Mouse (Mus musculus) pancreas, adult 10 weeks (tissue): ENCODE results near the gene Stk16. TPM values are rescaled to one million over a fixed set of nuclear protein-coding genes. Genes with fewer than 3 reads are reported as not detected.

Experiments
- polyA plus RNA-seq: library from polyadenylated mRNA; stranded (reverse); fragments of 350-450 nt; fragmentation: Illumina TruSeq; extraction: RNeasy Lipid Tissue Mini Kit (QIAGEN cat#74804); gene quantifications from one replicate; pipeline ENCODE4 v1.2.3, GENCODE M21; 2015; ENCODE audit warnings: low read depth, low replicate concordance; ENCODE audit not compliant: insufficient read depth

Stk16 gene
- polyA plus RNA-seq = 22.9 TPM

DNA sequence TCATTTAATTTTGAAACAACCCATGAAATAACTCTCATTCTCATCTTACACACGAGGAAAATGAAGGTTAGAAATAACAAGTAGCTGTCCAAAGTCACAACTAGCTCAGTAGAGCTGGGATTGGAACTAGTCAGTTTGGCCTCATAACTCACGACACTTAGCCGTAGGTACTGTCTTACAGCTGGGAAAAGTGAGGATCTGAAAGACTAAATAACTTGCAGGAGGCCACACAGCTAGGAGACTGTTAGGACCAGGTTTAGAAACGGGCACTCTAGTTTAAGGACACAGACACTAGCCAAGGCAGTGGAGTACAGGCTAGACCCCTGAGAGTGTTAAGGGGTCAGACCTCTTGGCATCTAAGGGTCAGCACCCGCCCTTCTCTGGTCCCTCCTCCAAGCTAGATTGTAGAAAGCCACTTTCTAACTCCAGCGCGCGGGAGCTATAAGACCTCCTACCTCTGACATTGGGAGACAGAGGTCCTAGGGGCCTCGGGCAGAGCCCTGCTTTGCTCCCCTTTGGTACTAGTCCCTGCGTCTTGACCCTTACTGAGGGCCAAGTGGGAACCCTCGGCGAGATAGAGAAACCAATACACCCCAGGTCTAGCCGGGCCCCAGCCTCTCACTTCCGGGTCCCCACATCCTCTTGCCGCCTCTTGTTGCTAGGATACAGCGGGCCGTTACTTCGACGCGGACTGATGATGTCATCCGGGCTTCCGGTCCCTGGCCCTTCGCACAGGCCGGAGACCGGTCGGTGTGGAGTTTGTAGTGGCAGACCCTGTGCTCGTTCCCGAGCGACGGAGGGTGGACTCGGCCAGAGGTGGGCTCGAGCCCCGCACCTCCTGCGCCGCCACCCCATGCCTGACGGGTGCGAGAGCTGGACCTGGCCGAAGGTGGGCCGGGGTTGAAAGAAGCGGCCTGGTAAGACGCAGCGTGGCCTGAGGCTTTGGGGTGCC lies at the start of gene Stk16, which contains the start of gene Glb1l:
Stk16 (plus strand) TSS at position 703 of the 952 bp plus-strand sequence.
Glb1l (minus strand) TSS at position 678 of the 952 bp plus-strand sequence.

DNA sequence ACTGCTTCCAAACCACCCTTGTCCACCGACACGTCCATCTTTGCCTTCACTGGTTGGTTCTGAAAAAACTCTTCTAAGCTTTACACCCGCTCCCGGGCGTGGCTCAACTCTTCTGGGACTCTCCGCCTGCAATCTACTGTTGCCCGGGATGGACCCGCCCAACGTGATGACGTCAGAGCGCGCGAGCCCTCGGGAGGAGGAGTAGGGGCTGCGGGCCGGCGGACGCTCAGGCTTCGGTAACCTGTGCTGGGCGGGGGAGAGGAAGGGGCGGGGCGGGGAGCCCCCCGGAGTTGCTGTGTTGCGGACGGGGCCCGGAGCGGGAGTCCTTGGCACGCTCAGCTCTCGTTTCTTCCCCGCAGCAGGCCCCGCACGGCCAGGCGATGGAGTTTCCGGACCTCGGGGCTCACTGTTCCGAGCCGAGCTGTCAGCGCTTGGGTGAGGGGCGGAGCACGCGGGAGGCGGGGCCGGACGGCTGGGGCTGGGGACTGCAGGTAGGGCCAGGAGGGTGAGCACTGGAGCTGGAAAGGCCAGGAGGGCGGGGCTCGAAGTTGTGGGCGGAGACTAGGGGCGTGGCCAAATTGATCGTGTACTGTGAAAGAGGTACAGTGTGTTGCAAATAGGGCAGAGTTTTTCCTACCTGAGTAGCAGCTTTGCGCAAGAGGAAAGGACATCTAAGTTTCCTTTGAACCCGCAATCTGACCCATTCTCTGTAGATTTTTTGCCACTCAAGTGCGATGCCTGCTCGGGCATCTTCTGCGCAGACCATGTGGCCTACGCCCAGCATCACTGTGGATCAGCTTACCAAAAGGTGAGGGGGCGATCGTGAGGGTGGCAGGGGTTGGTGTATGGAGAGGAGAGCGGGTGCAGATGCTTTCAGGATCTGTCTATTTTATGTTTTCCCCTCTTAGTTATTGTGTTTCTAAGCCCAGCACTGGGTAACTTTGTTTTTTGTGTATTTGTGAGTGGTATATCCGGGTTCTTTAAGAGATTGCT lies 41.9 kb upstream of the Stk16 start, which contains the start of gene Zfand2b:
Zfand2b (plus strand) TSS at position 175 of the 993 bp plus-strand sequence.

DNA sequence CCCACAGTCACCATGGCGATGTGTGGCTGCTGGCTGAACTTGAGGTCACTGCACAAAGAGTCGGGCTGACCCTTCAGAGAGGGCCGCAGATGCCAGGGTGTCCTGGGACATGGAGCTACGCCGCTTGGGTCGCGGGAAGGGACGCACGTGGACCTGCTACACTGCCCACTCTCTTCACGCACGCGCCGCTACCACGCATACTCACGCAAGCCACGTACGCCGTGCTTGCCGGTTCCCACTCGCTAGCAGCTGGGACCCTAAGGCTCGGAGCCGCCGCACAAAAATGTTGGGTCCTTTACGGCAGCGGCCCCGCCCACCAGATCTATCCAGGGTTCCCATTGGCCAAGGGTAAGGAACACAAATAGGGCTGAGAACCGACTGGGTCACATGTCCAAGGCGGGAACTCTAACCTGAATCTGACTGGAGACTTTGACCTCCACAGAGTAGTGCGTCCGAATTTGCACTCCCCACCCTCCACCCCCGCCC lies 30.5 kb upstream of the Stk16 start, which contains the start of gene Abcb6:
Abcb6 (minus strand) TSS at position 288 of the 486 bp plus-strand sequence.

DNA sequence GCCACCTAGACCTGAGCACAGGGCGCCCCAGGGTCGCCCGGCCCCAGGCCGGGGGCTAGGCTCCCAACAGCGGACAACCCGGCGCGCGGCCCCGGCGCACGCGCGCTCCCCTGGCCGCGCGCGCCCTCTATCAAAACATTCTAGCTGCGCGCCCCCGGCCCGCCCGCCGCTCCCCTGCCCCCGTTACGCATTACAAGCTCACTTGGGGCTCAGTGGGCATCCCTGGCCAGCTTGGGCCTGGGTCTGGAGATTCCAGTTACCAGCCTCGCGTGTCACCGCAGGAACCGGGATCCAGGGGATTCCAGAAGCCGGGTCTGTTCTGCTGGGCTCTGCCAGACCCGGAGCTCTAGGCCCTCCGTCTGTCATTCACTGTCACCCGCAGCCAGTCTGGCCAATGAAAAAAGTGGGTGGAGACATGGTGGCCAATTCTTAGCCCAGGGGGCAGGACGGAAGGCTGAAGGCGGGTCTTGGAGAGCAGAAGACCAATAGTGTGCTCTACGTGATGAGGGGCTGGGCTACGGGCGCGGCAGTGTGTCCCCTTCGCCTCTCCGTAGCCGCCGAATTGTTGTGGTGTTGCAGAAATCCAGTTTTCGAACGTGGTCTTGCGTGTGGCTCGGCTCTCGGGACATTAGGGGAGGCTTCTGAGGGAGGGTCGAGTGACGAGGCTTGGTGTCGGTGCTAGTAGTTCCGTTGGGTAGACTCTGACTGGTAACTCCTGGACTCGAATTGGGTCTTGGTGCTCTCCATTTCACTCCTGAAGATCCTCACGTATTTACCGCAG lies 18.8 kb upstream of the Stk16 start, which contains the start of the genes Ankzf1 and Atg9a:
Ankzf1 (plus strand) TSS at position 530 of the 781 bp plus-strand sequence.
Atg9a (minus strand) TSS at position 575 of the 781 bp plus-strand sequence.

DNA sequence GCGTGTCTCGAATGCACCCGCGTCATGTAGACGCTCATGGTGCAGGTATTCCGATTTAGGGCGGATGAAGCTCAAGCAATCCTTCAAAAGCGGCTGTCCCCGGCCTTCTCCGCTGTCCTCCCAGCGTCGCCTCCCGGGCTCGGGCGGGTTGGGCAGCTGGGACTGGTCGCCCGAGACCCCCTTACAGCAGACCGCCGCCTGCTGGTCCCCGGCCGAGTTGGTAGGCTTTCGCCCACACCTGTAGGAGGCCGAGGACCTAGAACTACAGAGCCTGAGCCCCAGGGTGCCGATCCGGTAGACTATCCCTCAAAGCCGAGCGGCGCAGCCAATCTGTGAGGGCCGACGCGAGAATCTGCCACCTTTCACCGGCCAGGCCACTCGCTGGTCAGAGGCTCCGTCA lies 8.9 kb downstream of the Stk16 start, which contains the start of gene Tuba4a:
Tuba4a (minus strand) TSS at position 335 of the 400 bp plus-strand sequence.

DNA sequence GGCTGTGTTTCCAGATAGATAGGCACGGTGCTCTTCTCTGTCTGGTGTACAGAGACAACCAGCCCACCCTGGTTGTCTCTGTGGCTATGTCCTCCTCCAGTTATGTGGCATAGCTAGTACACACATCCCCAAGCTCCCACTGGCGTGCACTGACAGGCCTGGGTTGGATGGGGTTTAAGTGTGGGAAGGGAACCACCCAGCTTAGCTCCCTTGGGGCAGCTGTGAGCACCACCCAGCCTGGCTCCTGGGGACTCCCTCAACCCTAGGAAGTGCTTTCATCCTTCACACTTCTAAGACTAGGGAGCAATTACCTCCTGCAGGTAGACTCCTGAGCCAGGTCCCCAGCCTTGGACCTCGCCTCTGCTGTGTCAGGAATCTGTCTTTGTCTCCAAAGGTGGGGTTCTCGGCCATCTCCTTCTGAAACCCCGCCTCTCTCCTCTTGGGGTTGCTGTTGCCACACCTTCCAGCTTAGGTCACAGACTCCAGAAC lies 21.1 kb downstream of the Stk16 start, which contains the start of gene A630095N17Rik:
A630095N17Rik (minus strand) TSS at position 439 of the 489 bp plus-strand sequence.

DNA sequence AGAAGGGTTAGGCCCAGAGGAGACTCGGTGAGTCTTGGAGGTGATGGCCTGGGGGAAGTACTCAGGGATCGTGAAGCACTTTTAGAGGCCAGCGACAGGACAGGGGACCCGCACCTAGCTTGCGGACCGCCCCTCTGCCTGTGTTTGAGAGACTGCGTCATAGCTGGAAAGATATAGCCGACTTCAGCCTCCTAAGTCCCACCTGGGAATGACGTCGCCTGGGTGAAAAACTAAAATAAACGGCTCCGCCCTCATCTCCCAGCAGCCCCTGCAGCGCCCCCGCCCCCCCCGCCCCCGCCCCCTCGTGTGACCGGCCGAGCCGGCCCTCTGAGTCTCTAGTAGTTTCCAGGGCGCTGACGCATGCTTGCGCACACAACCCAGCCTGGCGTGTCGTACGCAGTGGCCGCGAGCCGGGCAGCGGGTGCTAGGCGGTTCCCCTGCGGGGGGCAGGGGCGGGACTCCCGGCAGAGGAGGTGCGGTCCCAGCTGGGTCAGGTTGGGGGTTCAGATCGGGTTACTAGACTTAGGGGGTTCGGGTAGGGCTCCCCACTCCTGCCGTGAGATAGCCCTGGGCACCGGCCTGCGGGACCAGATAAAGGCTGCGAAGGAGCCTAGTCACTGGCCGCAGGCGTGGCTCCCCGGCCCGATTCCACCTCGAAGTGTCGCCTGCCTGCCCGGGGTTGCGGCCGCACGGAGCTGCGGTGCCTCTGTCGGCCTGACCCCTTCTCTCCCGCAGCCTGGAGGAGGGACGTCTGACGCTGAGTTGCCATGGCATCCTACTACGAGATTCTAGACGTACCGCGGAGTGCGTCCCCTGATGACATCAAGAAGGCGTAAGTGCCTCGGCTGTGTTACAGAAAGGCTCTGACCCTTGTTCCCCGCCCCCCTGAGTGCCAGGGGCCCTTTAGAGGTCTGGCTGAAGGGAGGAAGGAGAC lies 25.7 kb downstream of the Stk16 start, which contains the start of gene Dnajb2:
Dnajb2 (plus strand) TSS at position 290 of the 934 bp plus-strand sequence.

DNA sequence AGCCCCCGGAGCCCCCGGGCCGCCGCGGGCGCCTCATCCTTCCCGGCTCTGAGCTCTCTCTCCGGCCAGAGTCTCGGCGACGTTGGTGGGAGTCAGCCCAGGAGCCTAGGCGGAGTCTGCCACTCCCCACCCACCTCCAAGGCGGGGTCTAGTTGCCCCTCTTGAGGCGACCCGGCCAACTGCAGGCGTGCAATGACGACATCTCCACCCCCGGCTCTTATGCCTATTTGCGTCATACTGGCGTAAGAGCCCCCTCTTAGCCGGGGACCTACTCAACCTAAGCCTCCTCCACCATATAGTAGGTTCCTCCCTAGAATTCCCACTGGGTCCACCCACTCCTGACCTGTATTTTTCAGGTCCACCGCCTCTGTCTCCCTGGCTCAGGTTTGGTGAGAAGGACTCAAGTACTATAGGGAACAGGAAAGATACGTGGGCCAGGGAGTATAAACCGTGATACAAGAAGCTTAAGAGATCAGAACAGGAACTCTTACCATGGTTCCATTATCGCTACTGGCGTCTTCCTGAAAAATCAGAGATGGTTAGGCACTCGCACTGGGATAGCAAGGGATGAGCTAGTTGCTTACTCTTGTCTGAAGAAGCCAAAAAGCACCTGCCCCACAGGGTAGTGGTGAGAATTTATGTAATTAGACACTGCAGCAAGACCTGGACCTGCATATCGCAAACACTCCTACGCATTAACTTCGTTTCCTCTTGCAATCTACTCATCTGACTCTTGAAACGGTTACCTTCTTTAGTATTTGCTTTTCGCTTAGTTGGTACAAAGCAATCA lies 53.6 kb downstream of the Stk16 start, which contains the start of gene Ptprn:
Ptprn (minus strand) TSS at position 412 of the 790 bp plus-strand sequence.

Other genes with a start within 250 kb of the Stk16 start
- gene Nhej1, start 85.6 kb upstream of the Stk16 start, polyA plus RNA-seq = 1.1 TPM
- gene Slc23a3, start 76.9 kb upstream of the Stk16 start, polyA plus RNA-seq = 1.2 TPM
- 19.2 TPM for gene Cnppd1, start 68.1 kb upstream of the Stk16 start, polyA plus RNA-seq
- 24.8 TPM for gene Retreg2, start 68.1 kb upstream of the Stk16 start, polyA plus RNA-seq
- gene Zfand2b, start 42.2 kb upstream of the Stk16 start, polyA plus RNA-seq = 12.2 TPM
- 14.2 TPM for gene Abcb6, start 30.4 kb upstream of the Stk16 start, polyA plus RNA-seq
- gene Ankzf1, start 18.7 kb upstream of the Stk16 start, polyA plus RNA-seq = 9.4 TPM
- gene Atg9a, start 18.6 kb upstream of the Stk16 start, polyA plus RNA-seq = 7.1 TPM
- 4.2 TPM for gene Glb1l, start within 50 bp of the Stk16 start, polyA plus RNA-seq
- gene Tuba4a, start 9.0 kb downstream of the Stk16 start, polyA plus RNA-seq = 23.9 TPM
- gene A630095N17Rik, start 21.3 kb downstream of the Stk16 start, polyA plus RNA-seq = not detected
- gene Dnajb2, start 25.6 kb downstream of the Stk16 start, polyA plus RNA-seq = 13.9 TPM
- gene Ptprn, start 53.7 kb downstream of the Stk16 start, polyA plus RNA-seq = 16.1 TPM
- 153 TPM for gene Resp18, start 67.6 kb downstream of the Stk16 start, polyA plus RNA-seq
- 22.2 TPM for gene Dnpep, start 107.2 kb downstream of the Stk16 start, polyA plus RNA-seq
- 10.5 TPM for gene Des, start 149.5 kb downstream of the Stk16 start, polyA plus RNA-seq
- gene Speg, start 164.5 kb downstream of the Stk16 start, polyA plus RNA-seq = 4.0 TPM
- 102 TPM for gene Gmppa, start 225.1 kb downstream of the Stk16 start, polyA plus RNA-seq
- not detected for gene Asic4, start 239.6 kb downstream of the Stk16 start, polyA plus RNA-seq